Mouse (Mus musculus) lung, adult 2 months (tissue): ENCODE measurements around the gene Fbxo4. TPM values are rescaled to one million over a fixed set of nuclear protein-coding genes. Genes with fewer than 3 reads are reported as not detected.

Source experiments
- DNase-seq: peaks from one replicate; pipeline ENCODE4 v3.0.0; 2022
- H3K4me1 ChIP-seq: fragments of 200-500 bp; 2 replicates; pipeline ENCODE4 v1.6.1; 2011; ENCODE audit warnings: low read length; ENCODE audit not compliant: control insufficient read depth, insufficient read depth
- H3K4me3 ChIP-seq: fragments of 200-500 bp; replicated peaks from 2 replicates; pipeline ENCODE3; 2011; ENCODE audit warnings: low read depth, mild to moderate bottlenecking, control low read depth, low read length; ENCODE audit errors: extremely low read depth
- CTCF ChIP-seq: fragments of 200-500 bp; IDR thresholded peaks from 2 replicates; pipeline ENCODE4 v1.5.1; 2011; ENCODE audit warnings: mild to moderate bottlenecking, low read length, control low read depth; ENCODE audit not compliant: insufficient read depth
- POLR2A ChIP-seq: fragments of 200-500 bp; IDR thresholded peaks from 2 replicates; pipeline ENCODE4 v1.6.1; 2011; ENCODE audit warnings: low read depth, mild to moderate bottlenecking, control low read depth, low read length, borderline replicate concordance; ENCODE audit errors: extremely low read depth
- WGBS: fragments of 180-500 bp; shearing (Covaris S2); methylation state at CpG from one replicate; pipeline ENCODE4 v1.1.7; 2018; 5-methylcytosine and 5-hydroxymethylcytosine counted together
- polyA plus RNA-seq: library from polyadenylated mRNA; depleted of rRNA; stranded (reverse); fragments of >200 nt; gene quantifications from 2 replicates; pipeline ENCODE4 v1.2.3, GENCODE M21; 2012

Fbxo4 gene
- polyA plus RNA-seq, 1 experiment: 14.6 TPM

DNA sequence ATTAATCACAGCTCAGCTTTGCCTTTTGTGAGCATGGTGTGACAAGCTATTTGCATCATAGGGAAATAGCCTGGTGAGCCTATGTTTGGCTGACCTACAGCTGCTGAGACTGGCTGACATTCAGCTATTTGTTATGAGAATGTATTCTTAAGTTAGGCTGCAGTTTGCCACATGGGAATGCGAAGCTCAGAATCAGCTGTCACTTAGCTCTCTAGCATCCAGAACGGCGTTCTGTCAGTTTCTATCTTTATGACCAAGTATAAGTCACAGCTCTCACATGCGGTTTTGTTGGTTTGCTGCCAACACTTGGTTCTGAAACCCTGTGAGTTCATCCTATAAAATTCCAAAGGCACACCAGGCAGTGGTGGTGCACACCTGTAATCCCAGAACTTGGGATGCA, 41.3 kb upstream of the Fbxo4 start:
- no peak overlapping the region for H3K4me3 ChIP-seq
- no peak for DNase-seq
- no peak for TF ChIP-seq POLR2A
- TF ChIP-seq CTCF: no peak
- no peaks in the 10 kb centered on the region for H3K4me1 ChIP-seq
- 51% methylated on average over 4 of the region's 4 CpGs for WGBS

DNA sequence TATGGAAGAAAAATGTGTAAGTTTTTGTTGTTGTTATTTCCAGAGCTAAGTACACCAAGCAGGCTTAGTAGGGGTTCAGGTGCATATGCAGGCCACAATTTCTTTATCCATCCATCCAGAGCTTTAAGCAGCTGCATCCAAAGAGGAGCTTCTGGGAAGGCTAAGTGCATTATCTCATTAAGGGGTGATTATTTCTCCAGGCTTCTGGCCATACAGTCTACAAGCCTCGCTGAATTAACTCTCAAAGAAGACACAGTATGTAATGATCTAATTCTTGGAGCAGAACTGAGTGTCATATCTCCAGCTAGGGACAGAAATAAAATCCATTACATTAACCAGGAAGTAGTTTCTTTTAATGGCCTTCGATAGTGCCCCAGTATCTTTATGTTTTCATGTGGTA, 34.5 kb upstream of the Fbxo4 start:
- Histone ChIP-seq H3K4me1 (no peaks in the 10 kb centered on the region), H3K4me3 (no peak overlapping the region)
- TF ChIP-seq POLR2A (no peak), CTCF (no peak)
- DNase-seq: no peak
- 82% methylated on average over 2 of the region's 2 CpGs for WGBS

DNA sequence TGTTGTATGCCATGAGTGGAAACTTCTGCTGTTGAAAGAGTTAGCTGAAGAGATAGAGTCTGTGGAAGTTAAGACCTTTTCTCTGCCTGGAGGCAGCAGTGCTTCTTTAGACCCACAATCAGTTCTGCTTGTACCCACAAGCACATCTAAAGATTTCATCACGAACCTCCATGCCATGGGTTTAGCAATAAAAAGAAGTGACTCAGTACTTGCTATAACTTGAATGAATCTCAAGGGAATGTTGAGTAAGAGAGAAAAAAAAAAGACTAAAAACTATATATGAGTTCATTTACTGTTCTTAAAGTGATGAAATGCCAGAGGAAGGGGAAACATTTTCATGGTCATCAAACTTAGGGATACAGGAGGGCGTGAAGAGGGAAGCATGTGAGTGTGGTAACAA, 21.2 kb upstream of the Fbxo4 start:
- TF ChIP-seq CTCF: no peak
- TF ChIP-seq POLR2A: no peak
- DNase-seq: no peak
- no peaks in the 10 kb centered on the region for H3K4me1 ChIP-seq
- no peak overlapping the region for H3K4me3 ChIP-seq
- 77% methylated on average over 2 of the region's 2 CpGs for WGBS

DNA sequence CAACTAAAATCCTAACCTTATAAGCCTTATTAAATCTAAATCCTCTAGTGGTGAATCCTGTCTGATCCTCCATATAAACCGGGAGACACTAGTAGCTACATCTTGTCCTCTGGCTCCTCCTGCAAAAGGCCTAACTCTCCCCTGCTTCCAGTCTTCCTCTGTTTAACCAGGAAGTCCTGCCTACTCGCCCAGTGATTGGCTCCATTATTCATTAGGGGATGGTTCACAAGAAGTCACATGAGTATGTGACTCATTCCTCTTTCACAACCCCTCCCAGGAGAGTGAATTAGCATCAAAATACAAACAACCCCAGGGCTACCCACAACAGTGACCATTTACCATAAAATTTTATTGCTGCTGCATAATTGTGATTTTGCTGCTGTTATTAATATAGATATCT, 19.8 kb upstream of the Fbxo4 start:
- DNase-seq: no peak
- H3K4me3 ChIP-seq: no peak overlapping the region
- TF ChIP-seq CTCF (no peak), POLR2A (no peak)
- WGBS: 74% methylated on average over 2 of the region's 2 CpGs
- peaks cover 4% of the 10 kb centered on the region; the same call in 1 of the 2 replicates for H3K4me1 ChIP-seq

DNA sequence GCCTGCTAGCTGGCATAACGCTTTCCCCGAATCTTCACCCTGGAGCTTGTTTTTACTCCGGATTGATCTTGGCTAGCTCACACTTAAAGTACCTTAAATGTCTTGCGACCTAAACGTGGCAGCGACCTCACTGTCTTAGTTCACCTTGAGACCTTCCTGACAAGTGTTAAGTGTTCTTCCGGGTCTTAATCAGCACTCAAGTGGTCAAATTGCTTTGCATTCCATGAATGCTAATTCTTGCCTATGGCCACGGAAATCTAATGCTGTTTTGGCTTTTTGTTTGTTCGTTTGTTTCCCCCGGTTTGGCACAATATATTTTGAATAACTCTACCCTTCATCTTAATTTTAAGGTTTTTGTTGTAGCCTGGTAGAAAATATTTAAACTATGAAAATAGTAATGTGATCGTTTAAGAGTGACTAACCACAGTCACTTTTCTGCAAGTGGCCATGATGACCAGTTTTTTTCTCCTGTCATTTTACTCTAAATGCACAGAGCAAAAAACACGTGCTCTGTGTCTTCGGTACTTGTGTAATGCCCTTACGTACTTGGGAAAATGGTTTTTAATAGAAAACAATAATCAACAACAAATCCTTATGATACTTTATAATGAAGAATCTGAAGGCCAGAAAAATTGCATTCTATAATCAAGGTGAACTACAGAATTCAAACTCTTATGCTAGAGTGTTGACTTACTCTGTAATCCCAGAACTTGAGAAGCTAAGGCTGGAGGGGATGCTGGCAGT, 17.1 kb upstream of the Fbxo4 start:
- H3K4me3 ChIP-seq: peak overlapping the region; percentile 74
- no peak for TF ChIP-seq CTCF
- no peak for TF ChIP-seq POLR2A
- WGBS: 16% methylated on average over 14 of the region's 14 CpGs
- no peak for DNase-seq
- H3K4me1 ChIP-seq: peaks cover 4% of the 10 kb centered on the region; the same call in 1 of the 2 replicates

GRCm38 (mm10) chr15:3995448-3996266, 16.3 kb upstream of the Fbxo4 start, which contains the start of gene AW549877:
Gene AW549877 (minus strand): TSS chr15:3995744.
- WGBS: under 1% methylated on average over 61 of the region's 61 CpGs
- Histone ChIP-seq H3K4me3 (peak within 1 kb of the TSS; percentile 95), H3K4me1 (peaks cover 4% of the 10 kb centered on the region; the same call in 1 of the 2 replicates)
- TF ChIP-seq POLR2A (peak; percentile 95), CTCF (no peak)
- DNase-seq: peak; percentile 98

DNA sequence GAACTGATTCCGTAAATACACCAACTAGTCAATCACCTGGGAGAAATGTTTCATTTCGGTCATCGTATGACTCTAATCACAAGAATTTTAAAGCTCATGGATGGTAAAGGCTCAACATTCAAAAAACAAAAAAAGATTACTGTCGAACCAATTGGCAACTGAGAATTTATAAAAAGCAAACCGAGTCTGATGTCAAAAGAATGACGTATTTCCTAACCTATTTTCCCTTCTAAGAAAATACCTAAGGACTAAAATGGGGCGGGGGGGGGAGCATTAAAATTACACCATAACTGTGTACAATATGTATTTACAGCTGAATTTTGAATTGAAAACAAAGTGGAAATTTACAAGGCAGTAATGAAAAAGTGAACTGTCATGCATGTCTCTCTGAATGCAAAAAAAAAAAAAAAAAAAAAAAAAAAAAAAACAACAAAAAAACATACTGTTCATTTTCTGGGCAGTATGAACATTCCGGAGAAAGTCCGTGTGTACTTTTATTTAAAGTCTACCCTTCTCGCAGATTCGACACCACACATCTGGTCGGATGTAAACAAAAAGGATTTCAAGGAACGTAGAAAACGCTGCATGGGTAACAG, 15.6 kb upstream of the Fbxo4 start:
- peak overlapping the region; percentile 95 for H3K4me3 ChIP-seq
- no peak for TF ChIP-seq CTCF
- TF ChIP-seq POLR2A: no peak
- H3K4me1 ChIP-seq: peaks cover 4% of the 10 kb centered on the region; the same call in 1 of the 2 replicates
- WGBS: 16% methylated on average over 14 of the region's 14 CpGs
- no peak for DNase-seq

- 64% methylated on average over 2 of the region's 2 CpGs for WGBS
- Histone ChIP-seq H3K4me3 (no peak overlapping the region), H3K4me1 (no peaks in the 10 kb centered on the region)
- DNase-seq: no peak
- TF ChIP-seq CTCF (0 out of 2 replicates have a peak, but pooled peaks have one; percentile 16), POLR2A (no peak)
These were observed 8.6 kb upstream of the Fbxo4 start for GRCm38 (mm10) chr15:3987981-3988380.

DNA sequence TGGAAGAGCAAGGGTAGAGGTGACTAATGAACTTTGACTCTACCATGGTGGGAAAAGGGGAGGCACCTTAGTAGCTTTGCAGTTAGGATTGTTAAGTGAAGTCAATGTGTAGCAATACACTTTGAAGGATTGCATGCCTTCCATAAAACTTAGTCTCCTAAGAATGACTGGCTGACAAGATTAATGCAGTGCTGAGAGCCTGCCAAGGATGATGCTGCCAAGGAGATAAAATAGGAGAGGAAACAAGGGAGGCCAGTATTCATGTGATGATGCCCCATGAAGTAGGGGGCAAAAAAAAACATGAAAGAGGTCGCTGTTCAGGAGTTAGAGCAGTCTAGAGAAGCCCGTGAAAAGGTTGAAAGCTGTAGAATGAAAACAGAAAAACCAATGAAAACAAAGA, 5.5 kb upstream of the Fbxo4 start:
- H3K4me1 ChIP-seq: no peaks in the 10 kb centered on the region
- no peak for DNase-seq
- whole genome bisulfite sequencing: 85% methylated on average over 2 of the region's 2 CpGs
- TF ChIP-seq POLR2A (no peak), CTCF (no peak)
- no peak overlapping the region for H3K4me3 ChIP-seq
